Mouse (Mus musculus): ENCODE data around the gene Man2a2. TPM values are rescaled to one million over a fixed set of nuclear protein-coding genes. Genes with fewer than 3 reads are reported as not detected.

Man2a2 gene
- total and polyA plus RNA-seq, 3 experiments: 12.5 to 46.3 (median 44.3) TPM

- Histone ChIP-seq H3K4me3 (replicated peaks in 1 of 3; ENCODE audit: low read depth in 2 of 3, low read length in 2 of 3, poor library complexity in 1 of 3) (peak overlapping the region; percentile 1 to 83 (median 56)), H3K9me3 (replicated peaks; ENCODE audit: low read length) (no peaks in the 10 kb centered on the region), H3K79me2 (replicated peaks; ENCODE audit: control insufficient read depth, extremely low read depth, insufficient read depth, poor library complexity, severe bottlenecking) (peaks cover 24% of the 10 kb centered on the region), H3K9ac (ENCODE audit: insufficient read depth, low read depth) (peak overlapping the region; percentile 99), H3K4me1 (ENCODE audit: control insufficient read depth in 1 of 2, insufficient read depth in 2 of 2) (peaks cover 21 to 59% of the 10 kb centered on the region in 2 experiments), H3K4me2 (ENCODE audit: insufficient read depth, low read depth, poor library complexity, severe bottlenecking) (peak overlapping the region; percentile 60), H3K36me3 (replicated peaks in 1 of 2; ENCODE audit: control insufficient read depth in 1 of 2, insufficient read depth in 1 of 2, low read length in 1 of 2) (peaks cover 0 to 4% of the 10 kb centered on the region in 2 experiments), H3K27ac (ENCODE audit: insufficient read depth, low read depth) (peak overlapping the region; percentile 21; the same call in 1 of the 2 replicates), H3K27me3 (replicated peaks) (no peaks in the 10 kb centered on the region)
- no peak for DNase-seq (ENCODE audit: extremely low read depth)
- dilution Hi-C loops (cut with MboI; ENCODE audit: extremely low pct_ligation_motif_present, extremely low pct_unique_long_range_greater_than_20kb, low sequenced_read_pairs) (no loop called here), in situ Hi-C loops (cut with MboI; ENCODE audit: low pct_ligation_motif_present, low pct_unique_long_range_greater_than_20kb, low sequenced_read_pairs) (no loop called here)
- TF ChIP-seq MAZ (IDR thresholded peaks at IDR 0.05; ENCODE audit: low read depth, low read length) (no peak), JUND (conservative IDR thresholded peaks at IDR 0.05; ENCODE audit: low read depth, low read length) (no peak), MAFK (IDR thresholded peaks at IDR 0.05; ENCODE audit: insufficient replicate concordance, low read length) (no peak), SMC3 (IDR thresholded peaks at IDR 0.05; ENCODE audit: low read depth, low read length) (no peak), UBTF (IDR thresholded peaks at IDR 0.05; ENCODE audit: low read depth, low read length) (peak; percentile 72; the same call in 1 of the 2 replicates), USF2 (conservative IDR thresholded peaks at IDR 0.05; ENCODE audit: low read depth, low read length) (no peak)
Measured at GRCm38 (mm10) chr7:80403551-80403950, 32.4 kb upstream of the Man2a2 start.

- Histone ChIP-seq H3K9ac (ENCODE audit: insufficient read depth, low read depth) (peak overlapping the region; percentile 99), H3K9me3 (replicated peaks; ENCODE audit: low read length) (no peaks in the 10 kb centered on the region), H3K79me2 (replicated peaks; ENCODE audit: control insufficient read depth, extremely low read depth, insufficient read depth, poor library complexity, severe bottlenecking) (peaks cover 24% of the 10 kb centered on the region), H3K4me3 (replicated peaks in 1 of 3; ENCODE audit: low read depth in 2 of 3, low read length in 2 of 3, poor library complexity in 1 of 3) (peak overlapping the region; percentile 56 to 83 (median 74)), H3K27me3 (replicated peaks) (no peaks in the 10 kb centered on the region), H3K4me1 (ENCODE audit: control insufficient read depth in 1 of 2, insufficient read depth in 2 of 2) (peaks cover 21 to 63% of the 10 kb centered on the region in 2 experiments), H3K27ac (ENCODE audit: insufficient read depth, low read depth) (peak overlapping the region; percentile 10; the same call in 1 of the 2 replicates), H3K4me2 (ENCODE audit: insufficient read depth, low read depth, poor library complexity, severe bottlenecking) (peak overlapping the region; percentile 60), H3K36me3 (replicated peaks in 1 of 2; ENCODE audit: control insufficient read depth in 1 of 2, insufficient read depth in 1 of 2, low read length in 1 of 2) (peaks cover 2 to 12% of the 10 kb centered on the region in 2 experiments)
- TF ChIP-seq POLR2A (IDR thresholded peaks at IDR 0.05; ENCODE audit: low read depth, low read length) (peak; percentile 60; the same call in 1 of the 2 replicates), MXI1 (IDR thresholded peaks at IDR 0.05; ENCODE audit: low read depth, low read length) (no peak), TCF12 (IDR thresholded peaks at IDR 0.05; ENCODE audit: low read depth, low read length) (peak; percentile 34; the same call in 1 of the 2 replicates)
- no peak for DNase-seq (ENCODE audit: extremely low read depth)
- in situ Hi-C loops (cut with MboI; ENCODE audit: low pct_ligation_motif_present, low pct_unique_long_range_greater_than_20kb, low sequenced_read_pairs): no loop called here
- dilution Hi-C loops (cut with MboI; ENCODE audit: extremely low pct_ligation_motif_present, extremely low pct_unique_long_range_greater_than_20kb, low sequenced_read_pairs): no loop called here
Measured at GRCm38 (mm10) chr7:80402651-80403321, 31.6 kb upstream of the Man2a2 start.

GRCm38 (mm10) chr7:80401860-80402641, 30.9 kb upstream of the Man2a2 start:
- peaks cover 6 to 19% of the 10 kb centered on the region in 2 experiments for H3K36me3 ChIP-seq (replicated peaks in 1 of 2; ENCODE audit: control insufficient read depth in 1 of 2, insufficient read depth in 1 of 2, low read length in 1 of 2)
- peak overlapping the region; percentile 74 to 86 (median 83) for H3K4me3 ChIP-seq (replicated peaks in 1 of 3; ENCODE audit: low read depth in 2 of 3, low read length in 2 of 3, poor library complexity in 1 of 3)
- in situ Hi-C loops (cut with MboI; ENCODE audit: low pct_ligation_motif_present, low pct_unique_long_range_greater_than_20kb, low sequenced_read_pairs) (no loop called here), dilution Hi-C loops (cut with MboI; ENCODE audit: extremely low pct_ligation_motif_present, extremely low pct_unique_long_range_greater_than_20kb, low sequenced_read_pairs) (no loop called here)
- no peaks in the 10 kb centered on the region for H3K27me3 ChIP-seq (replicated peaks)
- H3K4me2 ChIP-seq (ENCODE audit: insufficient read depth, low read depth, poor library complexity, severe bottlenecking): peak overlapping the region; percentile 79
- H3K79me2 ChIP-seq (replicated peaks; ENCODE audit: control insufficient read depth, extremely low read depth, insufficient read depth, poor library complexity, severe bottlenecking): peaks cover 24% of the 10 kb centered on the region
- no peak for DNase-seq (ENCODE audit: extremely low read depth)
- H3K27ac ChIP-seq (ENCODE audit: insufficient read depth, low read depth): no peak overlapping the region; the same call in 1 of the 2 replicates
- H3K9ac ChIP-seq (ENCODE audit: insufficient read depth, low read depth): peak overlapping the region; percentile 99
- no peak for TF ChIP-seq ELF1 (IDR thresholded peaks at IDR 0.05; ENCODE audit: low read depth, low read length)
- TF ChIP-seq NELFE (IDR thresholded peaks at IDR 0.05; ENCODE audit: low read depth, low read length): no peak
- TF ChIP-seq NRF1 (IDR thresholded peaks at IDR 0.05; ENCODE audit: low read depth, low read length): no peak
- no peak for TF ChIP-seq JUN (IDR thresholded peaks at IDR 0.05; ENCODE audit: insufficient read depth, low read depth, low read length)
- TF ChIP-seq CHD2 (IDR thresholded peaks at IDR 0.05; ENCODE audit: low read length): no peak
- no peak for TF ChIP-seq CHD1 (IDR thresholded peaks at IDR 0.05; ENCODE audit: low read depth, low read length)
- no peak for TF ChIP-seq MEF2A (IDR thresholded peaks at IDR 0.05; ENCODE audit: borderline replicate concordance, low read depth, low read length)
- no peak for TF ChIP-seq POLR2A (IDR thresholded peaks at IDR 0.05; ENCODE audit: low read depth, low read length)
- no peak for TF ChIP-seq ZNF384 (IDR thresholded peaks at IDR 0.05; ENCODE audit: low read depth, low read length)
- no peak for TF ChIP-seq GABPA (IDR thresholded peaks at IDR 0.05; ENCODE audit: insufficient replicate concordance, low read depth, low read length)
- TF ChIP-seq MYC (IDR thresholded peaks at IDR 0.05; ENCODE audit: low read depth, low read length): no peak
- no peak for TF ChIP-seq PAX5 (IDR thresholded peaks at IDR 0.05; ENCODE audit: low read length)
- TF ChIP-seq TBP (conservative IDR thresholded peaks at IDR 0.05; ENCODE audit: low read depth, low read length): no peak
- peak; percentile 97 for TF ChIP-seq UBTF (IDR thresholded peaks at IDR 0.05; ENCODE audit: low read depth, low read length)
- no peak for TF ChIP-seq IRF4 (IDR thresholded peaks at IDR 0.05; ENCODE audit: low read depth, low read length)
- peak; percentile 24; the same call in 1 of the 2 replicates for TF ChIP-seq TCF12 (IDR thresholded peaks at IDR 0.05; ENCODE audit: low read depth, low read length)
- H3K4me1 ChIP-seq (ENCODE audit: control insufficient read depth in 1 of 2, insufficient read depth in 2 of 2): peaks cover 21 to 63% of the 10 kb centered on the region in 2 experiments
- H3K9me3 ChIP-seq (replicated peaks; ENCODE audit: low read length): no peaks in the 10 kb centered on the region
